Mouse (Mus musculus) liver, embryonic 15.5 days (tissue): ENCODE results near the gene Btbd16. TPM values are rescaled to one million over a fixed set of nuclear protein-coding genes. Genes with fewer than 3 reads are reported as not detected.

Experiments used
- ATAC-seq: fragments of 200-750 bp; cut with Nextera tagmentation; 2 replicates; pipeline ENCODE4 v1.8.0; 2017; ENCODE audit warnings: moderate number of reproducible peaks, mild to moderate bottlenecking, moderate library complexity; ENCODE audit not compliant: insufficient read depth
- H3K27ac ChIP-seq: fragments of 300-500 bp; sonication (generic); replicated peaks from 2 replicates; pipeline ENCODE4 v1.5.1; 2015; ENCODE audit warnings: mild to moderate bottlenecking, inconsistent platforms
- H3K27me3 ChIP-seq: fragments of 300-500 bp; sonication (generic); 2 replicates; pipeline ENCODE4 v1.6.1; 2015; ENCODE audit warnings: mild to moderate bottlenecking, inconsistent platforms
- H3K36me3 ChIP-seq: fragments of 300-500 bp; sonication (generic); replicated peaks from 2 replicates; pipeline ENCODE4 v1.6.1; 2015; ENCODE audit warnings: moderate library complexity, mild to moderate bottlenecking, inconsistent platforms
- H3K4me1 ChIP-seq: fragments of 300-500 bp; sonication (generic); replicated peaks from 2 replicates; pipeline ENCODE4 v1.6.1; 2015; ENCODE audit warnings: inconsistent platforms
- H3K4me2 ChIP-seq: fragments of 300-500 bp; sonication (generic); 2 replicates; pipeline ENCODE4 v1.6.1; 2015; ENCODE audit warnings: moderate library complexity, mild to moderate bottlenecking, inconsistent platforms
- H3K4me3 ChIP-seq: fragments of 300-500 bp; sonication (generic); replicated peaks from 2 replicates; pipeline ENCODE4 v1.5.1; 2015; ENCODE audit warnings: mild to moderate bottlenecking, inconsistent platforms
- H3K9ac ChIP-seq: fragments of 300-500 bp; sonication (generic); 2 replicates; pipeline ENCODE4 v1.6.1; 2015; ENCODE audit warnings: moderate library complexity, mild to moderate bottlenecking, inconsistent platforms
- H3K9me3 ChIP-seq: fragments of 300-500 bp; sonication (generic); replicated peaks from 2 replicates; pipeline ENCODE4 v1.6.1; 2016; ENCODE audit warnings: inconsistent platforms
- WGBS: fragments of 180-500 bp; shearing (Covaris S2); methylation state at CpG from one replicate; pipeline ENCODE4 v1.1.7; 2015; ENCODE audit warnings: mixed read lengths; ENCODE audit not compliant: insufficient replicate concordance; 5-methylcytosine and 5-hydroxymethylcytosine counted together
- polyA plus RNA-seq: library from polyadenylated mRNA; unstranded; fragments of >200 nt; fragmentation: Nextera tagmentation; extraction: Ambion mirVana; gene quantifications from 2 replicates; pipeline ENCODE4 v1.2.1, GENCODE M21; 2015

The Btbd16 gene
- not detected in 2 replicates for polyA plus RNA-seq

DNA sequence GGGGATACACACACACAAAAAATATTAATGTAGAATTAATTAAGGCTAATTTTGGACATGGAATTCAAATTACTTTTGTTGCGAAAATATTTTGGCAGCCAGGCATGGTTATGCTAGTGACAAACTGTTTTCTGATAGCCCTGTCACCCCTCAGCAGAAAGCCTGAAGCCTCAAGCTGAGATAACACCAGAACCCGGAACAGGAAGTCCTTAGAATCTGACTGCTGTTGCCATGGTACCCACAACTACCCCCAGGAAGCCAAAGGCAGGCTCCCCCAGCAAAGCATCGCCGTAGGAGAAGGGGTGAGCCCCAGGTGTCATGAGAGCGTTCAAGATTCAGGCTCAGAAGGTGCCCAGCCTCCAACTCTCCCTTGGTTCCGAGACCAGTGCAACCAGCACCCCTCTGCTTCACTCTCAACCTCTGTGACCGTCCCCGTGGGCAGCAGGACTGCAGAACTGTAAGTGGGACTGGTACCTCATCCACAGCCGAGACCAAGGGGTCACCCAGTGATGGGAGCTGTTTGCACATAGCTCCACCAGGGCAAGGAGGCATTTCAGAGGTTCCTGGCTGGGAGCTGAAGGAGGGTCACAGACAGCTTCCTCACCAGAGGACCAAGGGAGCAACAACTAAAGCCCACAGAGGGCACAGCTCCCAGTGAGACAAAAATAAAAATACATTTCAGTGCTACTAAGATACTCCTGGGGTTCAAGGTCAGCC, at the start of gene Btbd16:
Gene Btbd16, plus strand, starts transcription at position 156 of the 717 bp plus-strand sequence.
- H3K4me3 ChIP-seq = no peak within 1 kb of the TSS
- no peak for ATAC-seq

DNA sequence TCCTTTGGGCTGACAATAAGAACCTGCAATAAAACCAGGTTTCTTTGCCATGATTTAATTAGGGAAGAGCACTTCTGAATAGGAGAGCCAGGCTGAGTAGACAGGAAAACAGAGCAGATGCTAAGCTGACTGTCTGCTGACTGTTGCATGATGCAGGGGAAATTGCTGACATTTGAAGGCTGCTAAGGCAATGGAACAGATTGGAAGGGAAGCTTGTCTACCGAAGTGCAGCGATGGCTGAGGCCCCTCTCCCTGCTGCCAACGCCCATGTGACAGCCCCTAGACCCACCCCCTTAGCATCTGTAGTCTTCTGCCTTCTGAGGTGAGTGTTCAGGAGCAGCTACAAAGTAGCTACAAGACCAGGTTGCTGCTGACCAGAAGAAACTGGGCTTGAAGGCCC, 47.7 kb upstream of the Btbd16 start:
- 32% methylated on average over 3 of the region's 3 CpGs for WGBS
- H3K9ac ChIP-seq = no peak overlapping the region

More for the DNA sequence above, at the start of gene Btbd16:
- Histone ChIP-seq H3K27ac (no peak within 1 kb of the TSS), H3K4me2 (no peak within 1 kb of the TSS), H3K9ac (no peak within 1 kb of the TSS), H3K9me3 (no peaks in the 10 kb centered on the region), H3K27me3 (no peaks in the 10 kb centered on the region), H3K36me3 (no peaks in the 10 kb centered on the region), H3K4me1 (no peaks in the 10 kb centered on the region; the same call in 1 of the 2 replicates)
- WGBS = 30% methylated on average over 9 of the region's 9 CpGs

DNA sequence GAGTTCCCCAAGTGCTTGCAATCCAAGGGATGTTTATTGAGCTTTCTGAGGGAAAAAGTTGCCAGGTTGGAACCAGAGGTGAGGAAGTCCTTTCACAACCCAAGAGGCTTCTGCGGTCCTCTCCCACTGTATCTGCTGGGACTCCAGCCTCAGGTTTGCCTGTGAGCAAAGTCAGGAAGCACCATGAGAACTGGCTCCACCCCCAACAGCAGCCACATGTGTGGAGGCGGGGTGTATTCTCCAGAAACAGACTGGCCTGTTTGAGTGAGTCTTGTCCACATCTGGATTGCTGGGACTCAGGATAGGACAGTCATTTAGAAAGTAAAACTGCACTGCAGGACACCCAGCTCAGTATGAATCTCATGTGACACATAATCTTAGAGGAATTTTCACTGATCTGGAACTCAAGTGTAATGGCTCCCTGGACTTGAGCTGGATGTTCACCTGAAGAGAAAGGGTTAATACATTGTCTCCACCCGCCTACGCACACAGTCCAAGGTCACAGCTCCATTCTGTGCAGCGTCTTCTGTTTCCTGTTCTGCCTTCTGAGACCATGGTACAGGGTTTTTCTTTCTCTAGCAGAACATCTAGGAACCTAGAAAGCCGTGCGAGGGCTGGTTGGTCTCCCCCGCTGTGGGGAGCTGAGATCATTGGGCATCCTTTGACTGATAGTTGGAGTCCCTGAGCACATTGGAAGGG, 47.0 kb upstream of the Btbd16 start:
- Histone ChIP-seq H3K9me3 (no peaks in the 10 kb centered on the region), H3K4me3 (no peak overlapping the region), H3K9ac (no peak overlapping the region), H3K36me3 (no peaks in the 10 kb centered on the region; the same call in 1 of the 2 replicates), H3K27ac (no peak overlapping the region), H3K27me3 (no peaks in the 10 kb centered on the region), H3K4me1 (0 out of 2 replicates have a peak, but pooled peaks cover 7% of the 10 kb centered on the region), H3K4me2 (no peak overlapping the region)
- no peak for ATAC-seq
- WGBS = 31% methylated on average over 8 of the region's 8 CpGs

More for the DNA sequence above, 47.7 kb upstream of the Btbd16 start:
- H3K4me2 ChIP-seq = no peak overlapping the region
- no peak overlapping the region for H3K27ac ChIP-seq
- H3K36me3 ChIP-seq = no peaks in the 10 kb centered on the region; the same call in 1 of the 2 replicates
- 0 out of 2 replicates have a peak, but pooled peaks cover 7% of the 10 kb centered on the region for H3K4me1 ChIP-seq
- H3K9me3 ChIP-seq = no peaks in the 10 kb centered on the region
- no peak overlapping the region for H3K4me3 ChIP-seq
- ATAC-seq = no peak
- no peaks in the 10 kb centered on the region for H3K27me3 ChIP-seq

DNA sequence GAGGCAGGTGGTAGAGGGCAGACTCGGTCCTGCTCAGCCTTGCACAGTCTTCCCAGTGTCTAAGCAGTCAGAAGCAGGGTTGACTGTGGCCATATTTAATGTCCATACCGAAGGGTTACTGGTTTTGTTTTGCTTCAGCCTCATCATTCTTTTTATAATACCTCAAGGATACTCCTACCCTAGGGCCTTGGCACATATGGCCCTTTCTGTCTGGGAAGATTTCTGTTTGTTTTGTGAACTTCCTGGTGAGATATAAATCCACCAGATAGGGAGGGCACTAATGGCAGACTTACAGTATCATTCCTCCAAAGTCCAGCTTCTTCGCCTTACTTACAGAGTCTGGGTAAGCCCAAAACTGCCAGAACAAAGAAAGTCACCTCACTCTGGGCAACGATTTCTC, 46.3 kb upstream of the Btbd16 start:
- Histone ChIP-seq H3K4me3 (no peak overlapping the region), H3K27ac (no peak overlapping the region), H3K4me2 (no peak overlapping the region), H3K27me3 (no peaks in the 10 kb centered on the region), H3K4me1 (0 out of 2 replicates have a peak, but pooled peaks cover 7% of the 10 kb centered on the region), H3K36me3 (no peaks in the 10 kb centered on the region; the same call in 1 of the 2 replicates), H3K9me3 (no peaks in the 10 kb centered on the region), H3K9ac (no peak overlapping the region)
- no peak for ATAC-seq
- WGBS = 65% methylated on average over 4 of the region's 4 CpGs

DNA sequence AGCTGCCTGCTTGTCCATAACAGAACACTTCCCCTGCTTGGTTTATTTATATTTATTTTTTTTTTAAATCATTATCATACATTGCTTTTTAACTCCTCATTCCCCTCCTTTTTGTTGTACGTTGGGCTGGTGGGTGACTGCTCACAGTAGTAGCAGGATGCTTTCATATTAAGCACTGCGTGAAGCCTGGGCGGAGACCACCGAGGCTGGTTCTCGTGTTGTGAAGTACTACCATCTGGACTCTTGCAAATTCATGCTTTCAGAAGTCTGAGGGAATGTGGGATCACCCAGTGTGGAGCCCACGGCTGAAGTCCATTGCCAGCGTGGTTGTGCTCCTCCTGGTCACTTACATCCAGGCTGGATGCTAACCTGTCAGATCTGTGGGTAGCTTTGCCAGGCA, 42.1 kb upstream of the Btbd16 start:
- Histone ChIP-seq H3K27ac (no peak overlapping the region), H3K9ac (no peak overlapping the region), H3K4me2 (no peak overlapping the region), H3K9me3 (no peaks in the 10 kb centered on the region), H3K36me3 (peaks cover 5% of the 10 kb centered on the region; the same call in 1 of the 2 replicates), H3K27me3 (no peaks in the 10 kb centered on the region), H3K4me1 (0 out of 2 replicates have a peak, but pooled peaks cover 4% of the 10 kb centered on the region), H3K4me3 (no peak overlapping the region)
- ATAC-seq = no peak
- 70% methylated on average over 7 of the region's 7 CpGs for WGBS

DNA sequence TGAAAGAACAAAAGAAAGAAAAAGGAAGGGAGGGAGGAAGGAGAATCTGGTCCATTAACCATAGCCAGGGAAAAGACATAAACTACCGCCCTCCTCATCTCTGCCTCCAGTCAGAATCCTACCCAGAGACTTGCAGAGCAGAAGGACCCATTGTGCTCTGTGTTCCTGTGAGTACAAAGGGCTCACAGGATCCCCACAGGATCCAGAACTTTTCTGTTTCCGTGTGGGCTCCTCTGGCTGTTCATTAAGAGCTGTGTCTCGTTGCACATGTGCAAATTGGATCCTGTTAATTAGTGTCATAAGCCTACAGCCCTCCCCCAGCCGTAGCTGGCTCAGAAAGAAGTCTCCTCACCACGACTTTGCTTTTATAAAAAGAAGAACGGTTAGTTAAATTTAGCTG, 41.0 kb upstream of the Btbd16 start:
- no peak for ATAC-seq
- Histone ChIP-seq H3K4me3 (no peak overlapping the region), H3K36me3 (peaks cover 5% of the 10 kb centered on the region; the same call in 1 of the 2 replicates), H3K9ac (no peak overlapping the region), H3K4me1 (no peaks in the 10 kb centered on the region), H3K27me3 (no peaks in the 10 kb centered on the region), H3K27ac (no peak overlapping the region), H3K9me3 (no peaks in the 10 kb centered on the region), H3K4me2 (no peak overlapping the region)
- WGBS = 58% methylated on average over 6 of the region's 6 CpGs

DNA sequence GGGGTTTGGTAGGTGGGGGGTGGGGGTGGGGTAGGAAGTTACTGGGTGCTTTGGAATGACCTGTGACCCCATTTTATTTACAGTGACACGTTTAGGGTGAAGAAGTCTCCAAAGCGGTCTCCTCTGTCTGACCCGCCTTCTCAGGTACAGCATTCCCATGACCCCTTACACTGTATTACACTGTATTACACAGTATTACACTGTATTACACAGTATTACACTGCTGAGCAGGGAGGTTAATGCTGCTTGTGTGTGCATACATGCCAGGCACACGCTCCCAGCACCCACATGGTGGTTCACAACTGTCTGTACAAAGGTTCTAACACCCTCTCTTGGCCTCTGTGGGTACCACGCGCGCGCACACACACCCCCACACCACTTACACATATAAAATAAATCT, 40.4 kb upstream of the Btbd16 start:
- Histone ChIP-seq H3K4me1 (no peaks in the 10 kb centered on the region), H3K4me2 (no peak overlapping the region)
- WGBS = 71% methylated on average over 8 of the region's 8 CpGs

DNA sequence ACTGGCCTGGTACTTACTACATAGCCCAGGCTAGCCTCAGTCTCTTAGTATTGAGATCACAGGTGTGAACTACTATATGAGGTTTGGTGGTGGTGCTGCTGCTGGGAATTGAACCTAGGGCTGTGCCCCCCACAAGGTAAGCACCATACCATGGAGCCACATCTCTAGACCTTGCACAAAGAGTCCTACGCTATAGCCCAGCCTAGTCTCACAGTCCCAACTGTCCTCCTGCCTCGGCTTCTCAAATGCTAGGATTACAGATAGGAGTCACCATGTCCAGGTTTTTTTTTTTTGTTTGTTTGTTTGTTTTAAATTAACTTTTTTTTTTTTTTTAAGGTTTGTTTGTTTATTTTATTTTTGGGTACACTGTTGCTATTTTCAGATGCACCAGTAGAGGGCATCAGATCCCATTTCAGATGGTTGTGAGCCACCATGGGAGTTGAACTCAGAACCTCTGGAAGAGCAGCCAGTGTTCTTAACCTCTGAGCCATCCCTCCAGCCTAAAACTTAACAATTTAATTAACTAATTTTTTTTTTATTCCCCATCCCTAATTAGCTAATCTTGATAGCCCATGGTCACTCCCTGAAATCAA, 39.6 kb upstream of the Btbd16 start:
- 59% methylated on average over 2 of the region's 2 CpGs for WGBS

More for the DNA sequence above, 40.4 kb upstream of the Btbd16 start:
- peaks cover 5% of the 10 kb centered on the region; the same call in 1 of the 2 replicates for H3K36me3 ChIP-seq
- H3K27me3 ChIP-seq = no peaks in the 10 kb centered on the region
- no peak overlapping the region for H3K27ac ChIP-seq
- H3K9me3 ChIP-seq = no peaks in the 10 kb centered on the region
- no peak overlapping the region for H3K9ac ChIP-seq
- ATAC-seq = no peak
- no peak overlapping the region for H3K4me3 ChIP-seq

DNA sequence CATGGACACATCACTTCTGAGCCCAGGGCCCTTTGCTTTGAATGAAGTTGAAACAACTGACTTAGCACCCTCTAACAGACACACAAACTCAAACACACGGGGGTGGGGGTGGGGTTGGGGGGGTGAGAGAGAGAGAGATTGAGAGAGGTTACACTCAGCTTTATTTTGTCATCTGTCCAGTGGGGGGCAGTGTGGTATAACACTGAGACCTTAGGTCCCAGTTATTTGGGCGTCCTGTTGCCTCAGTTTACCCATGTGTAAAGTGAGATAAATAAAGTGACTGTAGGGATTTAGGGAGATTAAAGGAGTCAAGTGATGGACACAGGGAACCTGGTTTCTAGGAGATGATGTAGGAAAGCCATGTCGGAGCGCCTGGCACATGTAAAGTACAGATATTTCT, 32.8 kb upstream of the Btbd16 start:
- H3K4me2 ChIP-seq = no peak overlapping the region
- H3K27me3 ChIP-seq = no peaks in the 10 kb centered on the region
- no peaks in the 10 kb centered on the region for H3K9me3 ChIP-seq
- no peak overlapping the region for H3K9ac ChIP-seq
- H3K4me3 ChIP-seq = no peak overlapping the region
- 57% methylated on average over 4 of the region's 4 CpGs for WGBS
- no peak overlapping the region for H3K27ac ChIP-seq
- H3K4me1 ChIP-seq = no peaks in the 10 kb centered on the region
- H3K36me3 ChIP-seq = no peaks in the 10 kb centered on the region
- no peak for ATAC-seq

More for the DNA sequence above, 39.6 kb upstream of the Btbd16 start:
- Histone ChIP-seq H3K36me3 (0 out of 2 replicates have a peak, but pooled peaks cover 5% of the 10 kb centered on the region), H3K9ac (no peak overlapping the region), H3K4me3 (no peak overlapping the region), H3K9me3 (no peaks in the 10 kb centered on the region), H3K27me3 (no peaks in the 10 kb centered on the region), H3K27ac (no peak overlapping the region), H3K4me1 (no peaks in the 10 kb centered on the region), H3K4me2 (no peak overlapping the region)
- ATAC-seq = no peak

DNA sequence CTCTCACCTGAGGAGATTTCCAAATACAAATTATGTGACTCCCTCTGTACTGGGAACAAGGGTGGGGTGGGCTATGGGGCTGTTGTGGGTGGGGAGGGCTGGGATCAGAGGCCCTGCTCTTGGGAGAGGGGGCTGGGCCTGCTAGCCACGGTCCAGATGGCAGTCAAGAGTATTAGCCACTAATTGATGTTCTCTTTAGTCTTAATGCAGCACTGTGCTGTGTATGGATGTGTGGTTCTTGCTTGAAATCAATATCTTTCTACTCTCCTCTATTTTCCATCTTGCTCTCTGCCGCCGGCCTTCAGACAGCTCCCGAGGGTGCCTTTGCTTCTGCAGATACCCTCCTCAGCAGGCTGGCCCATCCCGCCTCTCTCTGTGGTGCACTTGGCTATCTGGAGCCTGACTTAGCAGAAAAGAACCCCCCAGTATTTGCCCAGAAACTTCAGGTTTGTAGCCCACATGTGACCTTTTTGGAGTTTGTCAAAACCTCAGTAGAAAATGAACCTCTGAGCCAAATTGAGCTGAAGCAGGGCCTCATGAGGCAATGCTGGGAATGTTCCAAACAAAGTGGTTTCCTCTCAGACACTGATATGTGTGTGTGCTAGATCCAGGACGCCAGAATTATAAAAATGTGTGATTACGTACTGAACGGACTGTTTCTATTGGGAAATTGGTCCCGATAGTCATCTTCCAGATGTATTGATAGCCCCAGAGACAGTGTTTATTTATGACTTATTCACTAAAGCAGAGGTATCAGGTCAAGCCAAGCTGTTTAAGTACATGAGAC, 30.4 kb upstream of the Btbd16 start:
- no peak overlapping the region for H3K4me3 ChIP-seq
- no peak for ATAC-seq
- no peaks in the 10 kb centered on the region for H3K4me1 ChIP-seq
- H3K4me2 ChIP-seq = no peak overlapping the region
- H3K27me3 ChIP-seq = no peaks in the 10 kb centered on the region
- WGBS = 70% methylated on average over 9 of the region's 9 CpGs
- no peak overlapping the region for H3K27ac ChIP-seq
- H3K9me3 ChIP-seq = no peaks in the 10 kb centered on the region
- H3K9ac ChIP-seq = no peak overlapping the region
- no peaks in the 10 kb centered on the region for H3K36me3 ChIP-seq
